Mouse (Mus musculus): Measurements from ENCODE around the gene Chic1.

Gene Chic1

DNA sequence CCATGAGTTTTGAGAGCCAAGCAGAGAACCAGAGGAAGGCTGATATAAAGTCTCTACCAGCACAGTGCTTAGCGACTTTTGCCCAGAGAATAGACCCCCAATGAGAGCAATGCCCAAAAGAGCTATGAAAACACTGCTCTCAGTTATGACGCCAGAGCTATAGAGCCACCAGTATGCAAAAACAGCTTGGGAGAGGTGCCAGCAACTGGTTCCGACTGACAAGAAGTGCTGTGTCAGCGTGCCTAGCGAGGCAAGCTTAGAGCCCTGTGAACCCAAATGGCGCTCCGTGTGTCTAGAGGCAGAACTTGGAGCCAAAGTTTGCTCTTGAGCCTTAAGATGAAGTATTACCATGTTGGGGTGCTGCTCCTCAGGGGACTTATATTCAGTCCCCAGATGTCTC is 71.4 kb downstream of the Chic1 start:
- DNase-seq (ENCODE audit: extremely low read depth, low read depth, low spot score) = no peak

DNA sequence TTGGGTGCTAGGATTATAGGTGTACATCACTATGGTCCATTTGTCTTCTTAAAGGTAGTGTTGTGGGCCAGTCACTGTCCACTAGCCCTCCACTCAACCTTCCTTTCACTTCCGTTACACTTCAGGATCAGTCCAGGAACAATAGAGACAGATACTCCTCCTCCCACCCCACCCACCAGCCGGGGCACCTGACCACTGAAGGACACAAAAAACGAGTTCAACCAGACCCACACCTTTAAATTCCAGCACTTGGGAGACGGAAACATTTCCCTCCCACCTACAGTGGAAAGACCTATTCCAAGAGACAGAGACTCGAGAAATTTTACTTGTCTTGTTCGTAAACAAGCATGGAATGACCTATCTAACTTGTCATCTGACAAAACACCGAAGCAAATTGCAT is 76.0 kb downstream of the Chic1 start:
- DNase-seq (ENCODE audit: extremely low read depth, low read depth, low spot score) = no peak

- no peak for DNase-seq (ENCODE audit: extremely low read depth, low read depth, low spot score)
These were observed 81.7 kb downstream of the Chic1 start for GRCm38 (mm10) chrX:103438023-103438422.

DNA sequence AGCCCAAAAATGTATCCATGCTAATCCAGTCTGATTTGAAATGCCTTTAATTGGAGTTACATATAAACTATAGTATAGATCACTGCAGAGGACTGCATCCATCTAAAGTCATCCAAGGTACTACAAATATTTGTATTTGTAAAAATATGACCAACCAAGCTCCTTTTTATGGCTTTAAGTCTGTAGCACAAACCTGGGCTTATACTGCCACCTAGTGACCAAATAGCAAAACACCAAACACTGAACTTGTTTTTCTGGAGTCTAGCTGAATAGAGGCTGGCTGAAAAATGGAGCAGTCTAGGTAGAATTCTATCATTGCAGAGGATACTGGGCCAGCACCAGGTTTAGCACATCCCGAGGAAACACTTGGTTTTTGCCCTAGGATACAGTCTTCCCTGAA is 84.5 kb downstream of the Chic1 start:
- no peak for DNase-seq (ENCODE audit: extremely low read depth, low read depth, low spot score)

GRCm38 (mm10) chrX:103443755-103444154 is 87.5 kb downstream of the Chic1 start:
- DNase-seq (ENCODE audit: extremely low read depth, low read depth, low spot score) = no peak
